Mouse (Mus musculus) kidney, adult 2 months (tissue): ENCODE results near the gene Hpn.

Experiments used
- CTCF ChIP-seq: fragments of 200-500 bp; conservative IDR thresholded peaks from 2 replicates; pipeline ENCODE4 v1.5.1; 2011; ENCODE audit warnings: low read depth, mild to moderate bottlenecking, control low read depth, low read length, moderate library complexity, mixed read lengths; ENCODE audit not compliant: insufficient read depth, insufficient read length
- POLR2A ChIP-seq: fragments of 200-500 bp; IDR thresholded peaks from one replicate; pipeline ENCODE4 v1.6.1; 2011; ENCODE audit warnings: low read depth, low read length, control low read depth

DNA sequence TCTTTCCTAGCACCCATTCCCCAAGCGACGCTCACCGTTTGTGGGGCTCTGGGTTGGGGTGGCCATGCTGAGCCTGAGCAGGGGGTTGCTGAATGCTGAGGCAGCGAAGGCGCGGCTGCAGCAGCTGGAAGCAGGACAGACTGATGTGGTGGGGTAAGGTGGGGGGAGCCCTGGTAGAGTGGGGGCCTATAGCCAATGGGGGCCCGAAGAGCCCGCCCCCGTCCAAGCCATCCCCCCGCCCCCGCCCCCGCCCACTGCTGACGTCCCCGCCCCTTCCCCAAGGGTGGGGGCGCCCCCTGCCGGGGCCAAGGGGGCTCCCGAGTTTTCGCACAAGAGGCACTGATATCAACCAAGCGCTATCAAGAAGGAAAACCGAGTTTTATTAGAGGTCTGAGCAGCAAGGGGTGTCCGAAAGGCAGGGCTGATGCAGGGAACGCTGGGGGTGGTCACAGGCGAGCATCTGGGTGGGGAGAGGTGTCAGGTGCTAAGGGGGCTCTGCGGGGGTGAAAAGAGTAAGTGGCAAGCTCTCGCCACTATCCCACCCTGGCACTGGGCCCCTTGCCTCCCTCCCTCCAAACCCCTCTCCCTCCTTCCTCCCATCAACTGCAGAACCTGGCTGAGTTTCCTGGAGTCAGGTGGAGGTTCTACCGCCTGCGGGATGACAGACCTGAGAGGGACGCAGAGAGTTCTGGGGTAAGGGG lies 63.6 kb downstream of the Hpn start, which contains the start of gene Fxyd7:
- no peak for TF ChIP-seq CTCF
- TF ChIP-seq POLR2A, result no peak
